Mouse (Mus musculus): ENCODE measurements around the gene Prkd1.

Prkd1 gene

GRCm38 (mm10) chr12:50430129-50430703, 218.7 kb downstream of the Prkd1 start:
- no peak for DNase-seq (ENCODE audit: low spot score in 2 of 2)

- no peak for DNase-seq (ENCODE audit: low spot score in 2 of 2)
These were observed 296.5 kb downstream of the Prkd1 start for GRCm38 (mm10) chr12:50352404-50352803.

GRCm38 (mm10) chr12:50333182-50333581, 315.7 kb downstream of the Prkd1 start:
- DNase-seq (ENCODE audit: low spot score in 2 of 2), result no peak

GRCm38 (mm10) chr12:50314634-50315033, 334.3 kb downstream of the Prkd1 start:
- DNase-seq (ENCODE audit: low spot score in 2 of 2), result no peak

GRCm38 (mm10) chr12:50309276-50309675, 339.6 kb downstream of the Prkd1 start:
- no peak for DNase-seq (ENCODE audit: low spot score in 2 of 2)

GRCm38 (mm10) chr12:50301334-50301733, 347.6 kb downstream of the Prkd1 start:
- no peak for DNase-seq (ENCODE audit: low spot score in 2 of 2)

DNA sequence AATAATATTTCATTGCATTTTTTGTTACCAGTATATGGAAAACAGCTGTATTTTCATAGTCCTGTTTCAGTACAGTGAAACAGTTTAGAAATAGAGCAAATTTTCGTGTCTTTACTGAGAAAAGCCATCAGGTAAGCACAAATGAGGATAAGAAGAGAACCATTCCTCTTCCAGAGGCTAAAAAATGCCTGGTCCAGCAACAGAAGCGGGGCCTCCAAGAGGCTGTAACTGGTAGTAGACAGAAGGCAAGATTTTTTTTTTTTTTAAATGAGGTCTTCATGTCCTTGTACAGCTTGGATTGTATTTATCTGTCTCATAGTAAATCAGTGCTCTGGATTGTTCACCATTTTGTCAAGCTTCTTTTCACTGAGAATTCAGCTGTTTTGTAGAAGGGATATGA, 352.8 kb downstream of the Prkd1 start:
- DNase-seq (ENCODE audit: low spot score in 2 of 2), result no peak

DNA sequence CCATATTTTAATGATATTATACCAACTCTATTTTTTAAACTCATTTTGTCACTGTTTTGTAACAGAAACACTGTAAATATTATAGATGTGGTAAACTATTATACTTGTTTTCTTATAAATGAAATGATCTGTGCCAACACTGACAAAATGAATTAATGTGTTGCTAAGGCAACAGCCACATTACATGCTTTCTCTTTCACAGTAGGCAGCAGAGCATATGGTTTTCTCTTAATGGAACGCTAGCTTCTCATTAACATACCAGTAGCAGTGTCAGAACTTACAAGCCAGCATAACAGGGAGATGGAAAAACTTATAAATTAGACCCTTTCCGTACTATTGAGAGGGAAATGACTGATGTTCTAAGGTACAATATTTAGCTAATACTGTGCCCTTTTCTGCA, 353.3 kb downstream of the Prkd1 start:
- DNase-seq (ENCODE audit: low spot score in 2 of 2), result no peak

DNA sequence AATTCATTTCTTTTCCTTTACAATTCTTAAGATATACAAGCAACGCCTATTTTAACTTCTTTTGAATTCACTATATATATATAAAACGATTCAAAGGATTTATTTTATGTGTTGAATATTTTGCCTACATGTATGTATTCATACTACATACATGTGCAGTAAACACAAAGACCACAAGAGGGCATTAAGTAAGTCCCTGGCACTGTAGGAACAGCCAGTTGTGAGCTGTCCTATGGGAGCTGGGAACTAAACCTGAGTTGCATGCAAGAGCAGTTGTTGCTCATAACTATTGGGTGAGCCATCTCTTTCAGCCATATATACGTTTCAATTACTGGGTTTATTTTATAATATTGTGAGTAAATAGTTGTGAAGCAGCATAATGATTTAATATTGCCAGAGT, 356.1 kb downstream of the Prkd1 start:
- DNase-seq (ENCODE audit: low spot score in 2 of 2), result no peak

Data from spleen, postnatal 10 days (tissue).